Mouse (Mus musculus): ENCODE measurements around the gene Tpsb2. TPM values are rescaled to one million over a fixed set of nuclear protein-coding genes. Genes with fewer than 3 reads are reported as not detected.

Gene Tpsb2
- polyA plus RNA-seq, 1 experiment from 2014 or later = 0.25 TPM

DNA sequence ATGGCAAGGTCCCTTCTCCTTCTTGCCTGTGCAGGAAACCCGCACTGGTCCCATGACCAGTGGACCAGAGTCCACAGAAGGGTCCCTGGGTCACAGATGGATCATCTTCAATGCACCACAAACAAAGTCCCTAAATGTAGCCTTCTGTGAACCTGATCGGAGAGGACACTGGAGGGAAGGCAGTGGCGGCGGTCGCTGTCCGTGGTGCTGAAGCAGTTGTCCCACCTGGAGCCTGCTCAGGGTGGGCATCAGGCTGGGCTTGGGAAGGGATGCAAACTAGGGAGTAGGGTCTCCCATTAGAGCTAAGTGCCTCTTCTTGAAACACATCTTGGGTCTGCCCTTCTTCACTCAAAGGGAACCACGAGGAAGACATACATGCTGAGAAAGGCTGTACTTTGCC, 34.3 kb downstream of the Tpsb2 start:
- Histone ChIP-seq H3K4me1 (replicated peaks; ENCODE audit: control insufficient read depth, insufficient read depth, low read length) (peaks cover 5% of the 10 kb centered on the region; the same call in 1 of the 2 replicates), H3K27ac (ENCODE audit: low read depth, low read length) (no peak overlapping the region), H3K4me2 (no peak overlapping the region), H3K27me3 (replicated peaks; ENCODE audit: control insufficient read depth, insufficient read depth, low read length) (no peaks in the 10 kb centered on the region), H3K4me3 (ENCODE audit: low read depth, low read length) (no peak overlapping the region), H3K36me3 (ENCODE audit: control insufficient read depth, insufficient read depth, low read length) (no peaks in the 10 kb centered on the region), H3K9me3 (ENCODE audit: control insufficient read depth, low read length) (no peaks in the 10 kb centered on the region), H3K9ac (ENCODE audit: low read depth, low read length) (no peak overlapping the region)
- ATAC-seq (replicated peaks; ENCODE audit: low FRiP score) (no peak), DNase-seq (ENCODE audit: low spot score) (peak; percentile 63)
- WGBS = 6% methylated on average over 7 of the region's 7 CpGs

DNA sequence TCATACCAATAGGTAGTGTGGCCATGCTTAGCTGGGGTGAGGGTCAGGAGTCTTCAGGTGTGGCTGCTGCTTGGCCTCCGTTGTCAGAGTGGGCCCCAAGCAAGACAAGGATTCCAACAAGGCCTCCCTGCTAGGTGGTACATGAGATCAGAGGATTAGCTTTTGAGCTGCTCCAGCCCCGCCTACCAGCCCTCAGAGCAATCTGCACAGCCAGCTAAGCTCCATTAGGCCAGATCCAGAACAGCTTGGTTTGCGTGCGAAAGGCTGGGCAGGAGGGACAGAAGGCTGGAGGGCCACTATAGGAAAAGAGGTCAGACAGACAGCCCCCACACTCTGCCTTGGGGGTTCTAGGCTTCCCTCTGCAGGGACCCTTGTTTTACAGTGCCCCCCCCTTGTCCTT, 35.4 kb downstream of the Tpsb2 start:
- H3K4me3 ChIP-seq (ENCODE audit: low read depth, low read length) = no peak overlapping the region
- H3K9me3 ChIP-seq (ENCODE audit: control insufficient read depth, low read length) = no peaks in the 10 kb centered on the region
- no peaks in the 10 kb centered on the region for H3K36me3 ChIP-seq (ENCODE audit: control insufficient read depth, insufficient read depth, low read length)
- H3K4me1 ChIP-seq (replicated peaks; ENCODE audit: control insufficient read depth, insufficient read depth, low read length) = peaks cover 11% of the 10 kb centered on the region; the same call in 1 of the 2 replicates
- H3K4me2 ChIP-seq = no peak overlapping the region
- no peaks in the 10 kb centered on the region for H3K27me3 ChIP-seq (replicated peaks; ENCODE audit: control insufficient read depth, insufficient read depth, low read length)
- no peak overlapping the region for H3K27ac ChIP-seq (ENCODE audit: low read depth, low read length)
- no peak for DNase-seq (ENCODE audit: low spot score)
- 50% methylated on average over 4 of the region's 4 CpGs for WGBS
- no peak for ATAC-seq (replicated peaks; ENCODE audit: low FRiP score)
- no peak overlapping the region for H3K9ac ChIP-seq (ENCODE audit: low read depth, low read length)

DNA sequence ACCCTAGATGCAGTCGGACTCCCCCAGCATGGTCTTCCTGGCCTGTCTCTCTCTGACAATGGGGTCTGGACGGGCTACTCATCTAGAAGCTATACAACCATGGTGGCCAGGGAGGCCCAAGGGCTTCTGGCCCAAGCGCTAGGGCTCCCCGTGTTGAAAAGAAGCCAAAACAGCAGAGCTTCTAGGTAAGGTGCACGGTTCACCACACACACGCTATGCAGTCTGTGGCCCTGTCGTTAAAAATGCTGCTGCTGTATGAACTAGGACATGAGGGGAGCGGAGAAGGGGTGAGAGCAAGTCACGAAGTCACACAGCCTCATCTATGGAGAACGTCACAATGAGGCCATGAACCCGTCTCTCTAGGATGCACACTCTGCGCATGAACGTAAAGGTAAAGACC, 36.1 kb downstream of the Tpsb2 start:
- ATAC-seq (replicated peaks; ENCODE audit: low FRiP score) = no peak
- H3K4me3 ChIP-seq (ENCODE audit: low read depth, low read length) = no peak overlapping the region
- peaks cover 13% of the 10 kb centered on the region for H3K4me1 ChIP-seq (replicated peaks; ENCODE audit: control insufficient read depth, insufficient read depth, low read length)
- no peaks in the 10 kb centered on the region for H3K27me3 ChIP-seq (replicated peaks; ENCODE audit: control insufficient read depth, insufficient read depth, low read length)
- H3K36me3 ChIP-seq (ENCODE audit: control insufficient read depth, insufficient read depth, low read length) = no peaks in the 10 kb centered on the region
- H3K4me2 ChIP-seq = no peak overlapping the region
- no peak for DNase-seq (ENCODE audit: low spot score)
- H3K9me3 ChIP-seq (ENCODE audit: control insufficient read depth, low read length) = no peaks in the 10 kb centered on the region
- H3K9ac ChIP-seq (ENCODE audit: low read depth, low read length) = no peak overlapping the region
- H3K27ac ChIP-seq (ENCODE audit: low read depth, low read length) = no peak overlapping the region
- WGBS = 80% methylated on average over 13 of the region's 13 CpGs

DNA sequence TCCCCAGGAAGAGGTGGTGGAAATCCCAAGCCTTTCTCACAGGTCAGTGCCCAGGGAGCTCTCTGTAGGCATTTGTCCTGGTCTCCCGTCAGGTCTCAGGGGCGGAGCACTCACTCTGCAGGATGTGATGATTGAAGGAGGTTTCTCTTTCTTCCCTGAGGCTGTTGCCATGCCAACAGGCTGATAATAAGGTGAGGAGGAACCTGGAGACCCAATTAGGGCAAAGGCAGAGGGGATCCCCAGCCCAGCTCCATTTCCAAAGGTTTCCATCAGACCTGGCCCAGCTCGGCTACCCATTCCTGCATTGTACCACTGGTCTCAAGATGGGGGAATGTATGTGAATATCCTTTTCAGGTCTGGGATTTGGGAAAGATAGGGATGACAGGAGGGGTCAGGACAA, 38.1 kb downstream of the Tpsb2 start:
- no peak for ATAC-seq (replicated peaks; ENCODE audit: low FRiP score)
- Histone ChIP-seq H3K4me2 (no peak overlapping the region), H3K27me3 (replicated peaks; ENCODE audit: control insufficient read depth, insufficient read depth, low read length) (no peaks in the 10 kb centered on the region), H3K9ac (ENCODE audit: low read depth, low read length) (no peak overlapping the region), H3K4me3 (ENCODE audit: low read depth, low read length) (no peak overlapping the region), H3K27ac (ENCODE audit: low read depth, low read length) (no peak overlapping the region), H3K4me1 (replicated peaks; ENCODE audit: control insufficient read depth, insufficient read depth, low read length) (peaks cover 13% of the 10 kb centered on the region), H3K9me3 (ENCODE audit: control insufficient read depth, low read length) (no peaks in the 10 kb centered on the region), H3K36me3 (ENCODE audit: control insufficient read depth, insufficient read depth, low read length) (no peaks in the 10 kb centered on the region)
- whole genome bisulfite sequencing = 29% methylated on average over 3 of the region's 3 CpGs
- no peak for DNase-seq (ENCODE audit: low spot score)

DNA sequence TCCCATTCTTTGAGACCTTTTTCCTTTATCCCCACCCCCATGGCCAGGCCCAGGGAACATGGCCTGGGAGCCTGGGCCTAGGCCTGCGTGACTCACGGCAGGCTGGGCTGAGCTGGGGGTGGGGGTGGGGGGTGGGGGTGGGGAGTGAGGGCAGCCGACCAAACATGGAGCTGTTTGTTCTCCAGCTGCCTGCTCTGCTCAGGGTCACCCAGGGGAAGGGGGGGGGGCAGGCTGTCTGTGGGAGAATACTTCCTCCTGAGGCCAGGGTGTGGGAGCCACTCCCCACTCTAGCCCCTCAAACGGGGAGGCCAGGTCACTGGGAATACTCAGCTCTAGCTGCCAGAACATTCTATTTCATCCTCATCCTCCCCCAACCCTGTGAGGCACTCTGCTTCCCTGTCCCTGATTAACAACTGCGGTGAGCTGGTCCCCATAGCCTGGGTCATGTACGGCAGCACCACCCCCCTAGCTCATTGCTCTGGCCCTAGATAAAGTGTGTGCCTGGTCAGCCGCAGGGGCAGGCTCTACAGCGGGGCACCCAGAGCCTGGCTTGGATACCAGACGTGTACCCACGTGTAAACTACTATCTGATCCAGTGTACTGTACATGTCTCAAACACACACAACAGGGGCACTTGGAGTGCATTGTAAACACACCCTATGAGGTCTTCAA, 39.3 kb downstream of the Tpsb2 start:
- H3K36me3 ChIP-seq (ENCODE audit: control insufficient read depth, insufficient read depth, low read length) = no peaks in the 10 kb centered on the region
- peak; percentile 65 for ATAC-seq (replicated peaks; ENCODE audit: low FRiP score)
- peak overlapping the region; percentile 17; the same call in 1 of the 2 replicates for H3K27ac ChIP-seq (ENCODE audit: low read depth, low read length)
- H3K4me1 ChIP-seq (replicated peaks; ENCODE audit: control insufficient read depth, insufficient read depth, low read length) = peaks cover 16% of the 10 kb centered on the region
- H3K9me3 ChIP-seq (ENCODE audit: control insufficient read depth, low read length) = no peaks in the 10 kb centered on the region
- H3K4me2 ChIP-seq = no peak overlapping the region
- no peaks in the 10 kb centered on the region for H3K27me3 ChIP-seq (replicated peaks; ENCODE audit: control insufficient read depth, insufficient read depth, low read length)
- no peak overlapping the region for H3K4me3 ChIP-seq (ENCODE audit: low read depth, low read length)
- WGBS = 9% methylated on average over 10 of the region's 10 CpGs
- no peak overlapping the region for H3K9ac ChIP-seq (ENCODE audit: low read depth, low read length)
- DNase-seq (ENCODE audit: low spot score) = no peak

DNA sequence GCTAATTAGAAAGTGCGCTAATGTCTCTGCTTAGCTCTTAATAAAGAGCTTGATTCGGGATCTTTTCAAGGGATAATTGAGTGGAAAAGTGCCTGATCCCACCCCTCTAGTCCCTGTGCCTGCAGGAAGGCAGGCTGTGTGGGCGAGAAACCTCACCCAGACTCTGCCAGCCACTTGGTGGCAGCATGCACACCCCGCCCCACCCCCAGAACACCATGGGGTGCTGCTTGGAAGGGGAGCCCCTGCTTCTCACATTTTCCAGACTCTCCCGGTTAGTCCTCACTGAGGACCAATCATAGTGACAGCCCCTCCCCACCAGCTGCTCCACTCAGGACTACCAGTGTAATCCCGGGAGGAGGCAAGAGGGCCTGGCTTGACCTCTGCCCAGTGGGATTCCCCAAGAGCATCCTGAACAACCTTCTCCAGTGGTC, 39.9 kb downstream of the Tpsb2 start:
- WGBS = 25% methylated on average over 6 of the region's 6 CpGs
- Histone ChIP-seq H3K4me1 (replicated peaks; ENCODE audit: control insufficient read depth, insufficient read depth, low read length) (peaks cover 16% of the 10 kb centered on the region), H3K9me3 (ENCODE audit: control insufficient read depth, low read length) (no peaks in the 10 kb centered on the region), H3K4me2 (no peak overlapping the region), H3K4me3 (ENCODE audit: low read depth, low read length) (no peak overlapping the region), H3K27ac (ENCODE audit: low read depth, low read length) (no peak overlapping the region; the same call in none of the 2 replicates), H3K9ac (ENCODE audit: low read depth, low read length) (no peak overlapping the region), H3K27me3 (replicated peaks; ENCODE audit: control insufficient read depth, insufficient read depth, low read length) (no peaks in the 10 kb centered on the region), H3K36me3 (ENCODE audit: control insufficient read depth, insufficient read depth, low read length) (no peaks in the 10 kb centered on the region)
- no peak for ATAC-seq (replicated peaks; ENCODE audit: low FRiP score)
- DNase-seq (ENCODE audit: low spot score) = no peak

DNA sequence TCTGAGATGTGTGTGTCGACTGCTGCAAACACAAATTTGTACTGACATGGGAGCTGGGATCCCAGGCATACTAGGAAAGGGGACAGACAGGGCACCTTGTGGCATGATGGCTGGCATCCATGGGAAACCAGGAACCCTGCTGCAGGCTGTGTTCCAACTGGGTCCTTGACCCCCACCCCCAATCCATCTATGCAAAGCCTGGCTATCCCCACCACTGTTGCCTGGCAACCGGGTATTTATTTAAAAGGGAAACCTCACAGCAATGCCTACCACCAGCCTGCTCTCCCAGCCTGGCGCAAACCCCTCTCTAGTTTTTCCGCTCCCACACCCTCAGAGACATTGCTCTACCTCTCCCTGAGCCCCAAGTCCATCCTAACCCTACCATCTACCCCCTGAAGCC, 41.2 kb downstream of the Tpsb2 start:
- H3K4me2 ChIP-seq = no peak overlapping the region
- H3K27me3 ChIP-seq (replicated peaks; ENCODE audit: control insufficient read depth, insufficient read depth, low read length) = no peaks in the 10 kb centered on the region
- ATAC-seq (replicated peaks; ENCODE audit: low FRiP score) (no peak), DNase-seq (ENCODE audit: low spot score) (no peak)
- WGBS = 66% methylated on average over 4 of the region's 4 CpGs
- no peak overlapping the region for H3K9ac ChIP-seq (ENCODE audit: low read depth, low read length)
- H3K9me3 ChIP-seq (ENCODE audit: control insufficient read depth, low read length) = no peaks in the 10 kb centered on the region
- H3K4me3 ChIP-seq (ENCODE audit: low read depth, low read length) = no peak overlapping the region
- peaks cover 16% of the 10 kb centered on the region for H3K4me1 ChIP-seq (replicated peaks; ENCODE audit: control insufficient read depth, insufficient read depth, low read length)
- no peaks in the 10 kb centered on the region for H3K36me3 ChIP-seq (ENCODE audit: control insufficient read depth, insufficient read depth, low read length)
- H3K27ac ChIP-seq (ENCODE audit: low read depth, low read length) = no peak overlapping the region

DNA sequence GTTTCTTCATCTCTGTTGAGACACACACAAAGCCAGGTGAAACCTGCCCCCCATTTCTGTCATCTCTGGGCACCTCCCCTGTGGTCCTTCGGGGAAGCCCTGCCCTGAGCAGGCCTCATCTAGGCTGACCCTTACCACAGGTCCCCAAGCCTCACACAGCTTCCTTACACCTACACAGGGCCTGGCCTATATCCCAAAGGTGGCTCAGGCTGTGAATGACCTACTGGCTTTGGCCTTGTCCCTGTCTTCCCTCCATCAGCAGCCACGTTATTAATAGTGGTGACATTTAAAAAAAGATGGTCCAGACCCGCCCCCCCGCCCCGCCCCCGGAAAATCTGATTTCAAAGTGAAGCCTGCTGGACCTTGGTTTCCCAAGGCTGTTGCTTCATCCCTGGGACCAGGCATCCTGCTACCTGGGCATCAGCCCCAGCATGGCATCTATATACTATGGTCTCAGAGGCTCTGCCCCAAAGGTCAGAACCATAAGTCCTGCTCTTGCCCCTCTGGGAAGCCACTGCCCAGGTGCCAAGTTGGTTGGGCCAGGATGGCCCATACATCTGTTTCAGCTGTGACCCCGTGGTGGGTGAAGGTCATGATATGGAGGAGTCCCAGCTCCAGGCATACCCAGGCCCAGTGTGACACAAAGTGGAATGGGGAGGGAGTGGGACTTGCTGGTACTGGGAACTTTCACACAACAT, 42.3 kb downstream of the Tpsb2 start:
- no peak overlapping the region for H3K4me3 ChIP-seq (ENCODE audit: low read depth, low read length)
- no peaks in the 10 kb centered on the region for H3K27me3 ChIP-seq (replicated peaks; ENCODE audit: control insufficient read depth, insufficient read depth, low read length)
- H3K27ac ChIP-seq (ENCODE audit: low read depth, low read length) = no peak overlapping the region
- no peaks in the 10 kb centered on the region for H3K9me3 ChIP-seq (ENCODE audit: control insufficient read depth, low read length)
- H3K9ac ChIP-seq (ENCODE audit: low read depth, low read length) = no peak overlapping the region
- no peak overlapping the region for H3K4me2 ChIP-seq
- no peaks in the 10 kb centered on the region for H3K36me3 ChIP-seq (ENCODE audit: control insufficient read depth, insufficient read depth, low read length)
- peaks cover 16% of the 10 kb centered on the region for H3K4me1 ChIP-seq (replicated peaks; ENCODE audit: control insufficient read depth, insufficient read depth, low read length)
- WGBS = 76% methylated on average over 7 of the region's 7 CpGs
- DNase-seq (ENCODE audit: low spot score) (no peak), ATAC-seq (replicated peaks; ENCODE audit: low FRiP score) (no peak)

DNA sequence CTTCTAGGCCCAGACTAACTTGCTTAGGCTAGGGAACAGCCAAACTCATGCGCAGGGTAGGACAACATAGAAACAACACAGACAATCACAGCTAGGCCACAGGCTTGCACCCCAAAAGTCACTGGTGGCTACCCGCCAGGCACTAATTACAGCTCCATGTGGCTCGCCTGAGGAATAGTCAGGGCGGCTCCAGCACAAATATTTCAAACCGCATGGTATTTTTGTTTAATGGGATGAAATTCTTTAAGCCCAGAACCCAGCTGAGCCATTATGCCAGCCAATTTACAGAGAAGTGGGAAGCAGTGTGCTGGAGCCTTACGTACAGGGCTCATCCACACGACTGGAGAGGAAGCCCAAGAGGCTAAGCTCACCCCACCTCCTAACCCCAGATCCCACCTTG, 43.5 kb downstream of the Tpsb2 start:
- 76% methylated on average over 7 of the region's 7 CpGs for WGBS
- Histone ChIP-seq H3K9me3 (ENCODE audit: control insufficient read depth, low read length) (no peaks in the 10 kb centered on the region), H3K4me1 (replicated peaks; ENCODE audit: control insufficient read depth, insufficient read depth, low read length) (peaks cover 16% of the 10 kb centered on the region), H3K9ac (ENCODE audit: low read depth, low read length) (no peak overlapping the region), H3K27ac (ENCODE audit: low read depth, low read length) (no peak overlapping the region), H3K4me3 (ENCODE audit: low read depth, low read length) (no peak overlapping the region), H3K36me3 (ENCODE audit: control insufficient read depth, insufficient read depth, low read length) (no peaks in the 10 kb centered on the region), H3K4me2 (no peak overlapping the region), H3K27me3 (replicated peaks; ENCODE audit: control insufficient read depth, insufficient read depth, low read length) (no peaks in the 10 kb centered on the region)
- DNase-seq (ENCODE audit: low spot score) = no peak
- ATAC-seq (replicated peaks; ENCODE audit: low FRiP score) = no peak

All from liver, embryonic 11.5 days (tissue).